Mouse (Mus musculus): ENCODE data around the gene Nr2f6.

- TF ChIP-seq CTCF (IDR thresholded peaks at IDR 0.05; ENCODE audit: control insufficient read depth, insufficient read depth, low read length) (no peak), POLR2A (IDR thresholded peaks at IDR 0.05; ENCODE audit: borderline replicate concordance, control insufficient read depth, low read depth, low read length) (no peak)
Measured at GRCm38 (mm10) chr8:71404951-71405351, 23.2 kb upstream of the Nr2f6 start.
